Mouse (Mus musculus): ENCODE measurements at regions not wholly inside any gene's neighbourhood (a gene's known extent, or its start where the extent isn't known, plus 50 kb on each side); places are given as distances from the start of the nearest gene placed in this dataset.
A peak's percentile ranks its signal among the peaks of the same experiment; 100 is the strongest.

- Histone ChIP-seq H3K9ac (ENCODE audit: low read length) (no peak overlapping the region), H3K4me1 (ENCODE audit: control insufficient read depth, insufficient read depth, low read length) (peaks cover 5% of the 10 kb centered on the region), H3K36me3 (ENCODE audit: control insufficient read depth, insufficient read depth, low read length) (no peaks in the 10 kb centered on the region), H3K27me3 (ENCODE audit: control insufficient read depth, insufficient read depth, low read length) (no peaks in the 10 kb centered on the region), H3K27ac (ENCODE audit: low read depth, low read length) (no peak overlapping the region), H3K4me2 (no peak overlapping the region), H3K4me3 (ENCODE audit: low read depth, low read length) (no peak overlapping the region), H3K9me3 (ENCODE audit: control insufficient read depth, low read length) (no peaks in the 10 kb centered on the region)
- ATAC-seq (ENCODE audit: low FRiP score) (no peak), DNase-seq (ENCODE audit: low spot score, missing footprints) (no peak)
- 92% methylated on average over 9 of the region's 9 CpGs for WGBS
Observed at GRCm38 (mm10) chr3:50900566-50900965, 323.7 kb upstream of the Noct start.

- H3K27ac ChIP-seq (ENCODE audit: low read depth, low read length): no peak overlapping the region
- no peak overlapping the region for H3K4me2 ChIP-seq
- WGBS: 91% methylated on average over 10 of the region's 10 CpGs
Observed at GRCm38 (mm10) chr3:50901321-50901720, 322.9 kb upstream of the Noct start.

DNA sequence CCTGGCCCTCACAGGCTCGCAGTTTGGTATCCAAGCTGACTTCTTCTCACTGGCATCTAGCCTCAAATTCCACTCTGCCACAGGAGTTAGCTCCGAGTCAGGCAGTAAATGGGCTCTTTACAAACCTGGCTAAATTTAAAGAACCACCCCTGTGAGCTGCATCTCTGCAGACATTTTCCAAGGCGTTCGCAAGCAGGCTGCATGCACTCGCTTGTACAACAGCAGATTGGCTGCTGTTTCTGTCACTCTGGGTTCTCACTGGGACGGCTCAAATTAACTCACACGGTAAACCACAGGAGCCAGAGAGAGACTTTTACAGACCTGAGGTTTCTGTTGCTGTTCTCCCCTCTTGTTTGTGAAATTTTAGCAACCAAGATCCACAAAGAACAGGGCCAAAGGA, 321.3 kb upstream of the Noct start:
- H3K4me2 ChIP-seq: no peak overlapping the region
- H3K9ac ChIP-seq (ENCODE audit: low read length): no peak overlapping the region
- no peaks in the 10 kb centered on the region for H3K27me3 ChIP-seq (ENCODE audit: control insufficient read depth, insufficient read depth, low read length)
- peaks cover 6% of the 10 kb centered on the region for H3K4me1 ChIP-seq (ENCODE audit: control insufficient read depth, insufficient read depth, low read length)
- H3K9me3 ChIP-seq (ENCODE audit: control insufficient read depth, low read length): no peaks in the 10 kb centered on the region
- no peak for DNase-seq (ENCODE audit: low spot score, missing footprints)
- no peaks in the 10 kb centered on the region for H3K36me3 ChIP-seq (ENCODE audit: control insufficient read depth, insufficient read depth, low read length)
- 60% methylated on average over 7 of the region's 7 CpGs for WGBS
- H3K27ac ChIP-seq (ENCODE audit: low read depth, low read length): no peak overlapping the region
- no peak overlapping the region for H3K4me3 ChIP-seq (ENCODE audit: low read depth, low read length)
- no peak for ATAC-seq (ENCODE audit: low FRiP score)

More at GRCm38 (mm10) chr3:50901321-50901720, 322.9 kb upstream of the Noct start:
- ATAC-seq (ENCODE audit: low FRiP score) (no peak), DNase-seq (ENCODE audit: low spot score, missing footprints) (no peak)
- Histone ChIP-seq H3K4me3 (ENCODE audit: low read depth, low read length) (no peak overlapping the region), H3K36me3 (ENCODE audit: control insufficient read depth, insufficient read depth, low read length) (no peaks in the 10 kb centered on the region), H3K9ac (ENCODE audit: low read length) (no peak overlapping the region), H3K9me3 (ENCODE audit: control insufficient read depth, low read length) (no peaks in the 10 kb centered on the region), H3K27me3 (ENCODE audit: control insufficient read depth, insufficient read depth, low read length) (no peaks in the 10 kb centered on the region), H3K4me1 (ENCODE audit: control insufficient read depth, insufficient read depth, low read length) (peaks cover 6% of the 10 kb centered on the region)

DNA sequence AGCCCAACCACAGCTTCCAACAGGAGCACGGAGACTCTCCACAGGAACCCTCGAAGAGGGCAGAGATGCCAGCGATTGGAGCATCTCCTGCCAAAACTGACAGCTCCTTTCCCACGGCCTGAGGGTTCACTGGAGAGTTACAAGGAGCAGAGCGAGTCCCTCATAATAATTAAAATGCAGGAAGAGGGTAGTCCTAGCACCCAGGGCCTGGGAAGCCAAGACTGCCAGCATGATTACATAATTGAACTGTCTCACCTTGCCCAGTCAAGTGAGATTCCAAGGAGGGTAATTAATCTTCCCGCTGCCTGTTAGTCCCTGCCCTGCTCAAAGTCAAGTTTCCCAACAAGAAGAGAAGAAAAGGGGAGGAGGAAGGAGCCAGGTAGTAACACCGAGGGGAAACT, 319.5 kb upstream of the Noct start:
- DNase-seq (ENCODE audit: low spot score, missing footprints) (no peak), ATAC-seq (ENCODE audit: low FRiP score) (0 out of 2 replicates have a peak, but pooled peaks have one; percentile 4)
- H3K36me3 ChIP-seq (ENCODE audit: control insufficient read depth, insufficient read depth, low read length): no peaks in the 10 kb centered on the region
- H3K4me3 ChIP-seq (ENCODE audit: low read depth, low read length): no peak overlapping the region
- peaks cover 6% of the 10 kb centered on the region for H3K4me1 ChIP-seq (ENCODE audit: control insufficient read depth, insufficient read depth, low read length)
- H3K27ac ChIP-seq (ENCODE audit: low read depth, low read length): no peak overlapping the region
- no peak overlapping the region for H3K9ac ChIP-seq (ENCODE audit: low read length)
- H3K4me2 ChIP-seq: no peak overlapping the region
- 10% methylated on average over 7 of the region's 7 CpGs for WGBS
- no peaks in the 10 kb centered on the region for H3K27me3 ChIP-seq (ENCODE audit: control insufficient read depth, insufficient read depth, low read length)
- H3K9me3 ChIP-seq (ENCODE audit: control insufficient read depth, low read length): no peaks in the 10 kb centered on the region

DNA sequence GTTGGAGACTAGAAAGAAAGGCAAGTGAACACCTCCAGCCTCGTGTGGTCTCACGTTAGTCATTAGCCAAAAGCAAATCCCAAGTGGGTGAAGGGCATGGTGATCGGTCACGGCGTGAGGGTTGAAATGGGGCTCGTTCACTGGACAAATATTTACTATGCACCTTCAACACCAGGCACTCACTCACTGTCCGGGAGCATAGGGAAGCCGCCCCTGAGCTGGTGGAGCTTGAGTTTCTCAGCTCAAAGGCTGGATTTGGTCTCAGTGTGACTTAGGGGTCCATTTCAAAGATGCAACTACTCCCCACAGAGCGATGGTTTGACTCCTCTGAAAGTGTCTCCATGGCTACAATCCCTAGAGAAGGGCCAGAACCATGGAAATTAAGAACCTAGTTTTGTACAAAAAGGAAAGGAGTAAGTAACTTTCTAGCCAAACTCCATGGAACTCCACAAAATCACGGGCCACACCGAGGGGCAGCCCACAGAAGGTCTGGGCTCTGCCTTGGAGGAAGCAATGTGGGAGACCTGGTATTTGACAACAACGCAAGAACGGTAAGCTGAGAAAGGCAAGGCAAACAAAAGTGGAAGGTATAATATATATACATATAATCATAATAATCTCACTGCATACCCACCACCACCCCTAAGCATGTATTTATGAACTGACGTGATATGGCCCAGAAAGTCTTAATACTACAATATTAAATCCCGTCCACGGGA, 318.8 kb upstream of the Noct start:
- Histone ChIP-seq H3K4me3 (ENCODE audit: low read depth, low read length) (peak overlapping the region; percentile 10; the same call in 1 of the 2 replicates), H3K9me3 (ENCODE audit: control insufficient read depth, low read length) (no peaks in the 10 kb centered on the region), H3K4me2 (peak overlapping the region; percentile 45; the same call in 1 of the 2 replicates), H3K27ac (ENCODE audit: low read depth, low read length) (no peak overlapping the region), H3K4me1 (ENCODE audit: control insufficient read depth, insufficient read depth, low read length) (peaks cover 6% of the 10 kb centered on the region), H3K9ac (ENCODE audit: low read length) (peak overlapping the region; percentile 14; the same call in 1 of the 2 replicates), H3K27me3 (ENCODE audit: control insufficient read depth, insufficient read depth, low read length) (no peaks in the 10 kb centered on the region), H3K36me3 (ENCODE audit: control insufficient read depth, insufficient read depth, low read length) (no peaks in the 10 kb centered on the region)
- WGBS: 7% methylated on average over 16 of the region's 16 CpGs
- peak; percentile 92 for DNase-seq (ENCODE audit: low spot score, missing footprints)
- peak; percentile 18; the same call in 1 of the 2 replicates for ATAC-seq (ENCODE audit: low FRiP score)

GRCm38 (mm10) chr3:50905993-50906831, 318.0 kb upstream of the Noct start:
- Histone ChIP-seq H3K4me2 (peak overlapping the region; percentile 45), H3K4me1 (ENCODE audit: control insufficient read depth, insufficient read depth, low read length) (peaks cover 6% of the 10 kb centered on the region), H3K36me3 (ENCODE audit: control insufficient read depth, insufficient read depth, low read length) (no peaks in the 10 kb centered on the region), H3K27me3 (ENCODE audit: control insufficient read depth, insufficient read depth, low read length) (no peaks in the 10 kb centered on the region), H3K9ac (ENCODE audit: low read length) (peak overlapping the region; percentile 57), H3K4me3 (ENCODE audit: low read depth, low read length) (peak overlapping the region; percentile 15), H3K9me3 (ENCODE audit: control insufficient read depth, low read length) (no peaks in the 10 kb centered on the region), H3K27ac (ENCODE audit: low read depth, low read length) (no peak overlapping the region)
- ATAC-seq (ENCODE audit: low FRiP score) (peak; percentile 74), DNase-seq (ENCODE audit: low spot score, missing footprints) (peak; percentile 100)
- WGBS: 9% methylated on average over 32 of the region's 32 CpGs

DNA sequence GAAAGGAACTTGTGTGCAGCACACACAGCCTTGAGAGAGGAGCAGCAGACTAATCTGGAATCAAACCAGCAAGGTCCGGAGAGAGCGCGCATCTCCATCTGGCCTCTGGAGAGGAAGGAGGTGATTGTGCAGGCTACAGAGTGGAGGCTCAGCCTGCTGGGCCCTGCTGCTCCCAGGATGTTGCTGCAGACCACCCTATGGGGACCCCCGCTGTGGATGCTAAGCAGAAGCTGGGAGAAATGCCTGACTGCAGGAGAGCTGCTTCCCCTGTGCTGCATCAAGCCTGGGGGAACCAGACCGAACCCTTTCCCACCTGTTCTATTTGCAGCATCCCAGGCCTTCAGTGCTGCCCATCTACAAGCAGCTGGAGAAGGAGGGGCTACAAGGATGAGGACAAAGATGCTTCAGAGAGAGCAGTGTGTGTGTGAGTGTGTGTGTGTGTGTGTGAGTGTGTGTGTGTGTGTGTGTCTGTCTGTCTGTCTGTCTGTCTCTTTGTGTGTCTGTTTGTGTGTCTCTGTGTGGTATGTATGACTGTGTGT, 311.2 kb upstream of the Noct start:
- WGBS: 64% methylated on average over 5 of the region's 5 CpGs
- H3K4me3 ChIP-seq (ENCODE audit: low read depth, low read length): no peak overlapping the region
- H3K4me2 ChIP-seq: no peak overlapping the region
- no peaks in the 10 kb centered on the region for H3K27me3 ChIP-seq (ENCODE audit: control insufficient read depth, insufficient read depth, low read length)
- no peaks in the 10 kb centered on the region for H3K36me3 ChIP-seq (ENCODE audit: control insufficient read depth, insufficient read depth, low read length)
- no peak overlapping the region for H3K9ac ChIP-seq (ENCODE audit: low read length)
- H3K27ac ChIP-seq (ENCODE audit: low read depth, low read length): no peak overlapping the region
- ATAC-seq (ENCODE audit: low FRiP score) (peak; percentile 47; the same call in 1 of the 2 replicates), DNase-seq (ENCODE audit: low spot score, missing footprints) (no peak)
- H3K9me3 ChIP-seq (ENCODE audit: control insufficient read depth, low read length): no peaks in the 10 kb centered on the region
- H3K4me1 ChIP-seq (ENCODE audit: control insufficient read depth, insufficient read depth, low read length): peaks cover 7% of the 10 kb centered on the region

DNA sequence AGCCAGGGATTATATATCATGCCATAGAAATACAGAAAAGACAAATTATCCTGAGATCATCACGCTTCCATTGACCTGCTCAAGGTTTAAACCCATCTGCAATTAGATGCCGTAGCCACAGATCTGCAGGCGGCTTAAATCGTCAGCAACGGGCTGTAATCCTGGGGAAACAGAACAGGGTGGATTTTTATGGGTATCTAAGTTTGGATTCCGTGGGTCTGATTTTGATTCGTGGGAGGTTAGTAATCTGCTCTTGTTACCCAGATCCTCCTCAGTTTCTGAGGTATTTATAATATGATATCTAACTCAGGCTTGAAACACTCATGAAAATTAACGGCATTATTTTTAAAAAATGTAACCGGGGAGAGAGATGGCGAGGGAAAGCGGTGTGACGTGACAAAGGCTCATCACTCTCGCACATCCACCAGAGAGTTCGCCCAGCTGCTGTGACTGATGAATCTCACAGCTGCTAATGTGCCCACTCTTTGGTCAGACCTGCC, 309.3 kb upstream of the Noct start:
- peaks cover 7% of the 10 kb centered on the region for H3K4me1 ChIP-seq (ENCODE audit: control insufficient read depth, insufficient read depth, low read length)
- H3K9ac ChIP-seq (ENCODE audit: low read length): peak overlapping the region; percentile 14; the same call in 1 of the 2 replicates
- H3K9me3 ChIP-seq (ENCODE audit: control insufficient read depth, low read length): no peaks in the 10 kb centered on the region
- H3K27ac ChIP-seq (ENCODE audit: low read depth, low read length): no peak overlapping the region
- no peak overlapping the region for H3K4me3 ChIP-seq (ENCODE audit: low read depth, low read length)
- DNase-seq (ENCODE audit: low spot score, missing footprints) (no peak), ATAC-seq (ENCODE audit: low FRiP score) (no peak)
- 78% methylated on average over 14 of the region's 14 CpGs for WGBS
- no peaks in the 10 kb centered on the region for H3K36me3 ChIP-seq (ENCODE audit: control insufficient read depth, insufficient read depth, low read length)
- H3K27me3 ChIP-seq (ENCODE audit: control insufficient read depth, insufficient read depth, low read length): no peaks in the 10 kb centered on the region
- no peak overlapping the region for H3K4me2 ChIP-seq
